Mouse (Mus musculus): ENCODE results near the gene Rnf39. TPM values are rescaled to one million over a fixed set of nuclear protein-coding genes. Genes with fewer than 3 reads are reported as not detected.

Rnf39 gene
- polyA plus RNA-seq, 1 experiment from 2014 or later, result 0.22 TPM

DNA sequence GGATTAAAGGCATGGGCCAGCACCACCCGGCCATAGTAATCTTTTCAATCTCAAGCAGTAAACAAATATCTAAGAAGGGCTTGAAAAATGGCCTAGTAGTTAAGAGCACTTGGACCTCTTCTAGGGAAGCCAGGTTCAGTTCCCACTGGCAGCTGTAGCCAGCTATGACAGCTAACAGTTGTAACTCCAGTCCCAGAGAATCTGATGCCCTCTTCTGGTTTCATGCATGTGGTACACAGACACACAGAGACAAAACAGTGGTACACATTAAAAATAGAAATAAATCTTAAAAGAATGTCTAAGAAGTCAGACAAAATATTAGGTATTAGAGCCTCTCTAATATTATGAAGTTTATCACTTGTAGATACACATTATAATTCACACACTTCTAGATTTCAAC lies 18.4 kb downstream of the Rnf39 start:
- no peak overlapping the region for H3K4me2 ChIP-seq (ENCODE audit: low read depth, low read length)
- peaks cover 10% of the 10 kb centered on the region for H3K4me1 ChIP-seq (ENCODE audit: control insufficient read depth, insufficient read depth, low read length)
- 80% methylated on average over 1 of the region's 1 CpGs for WGBS
- no peaks in the 10 kb centered on the region for H3K9me3 ChIP-seq (replicated peaks; ENCODE audit: control insufficient read depth, low read length)
- ATAC-seq (replicated peaks; ENCODE audit: extremely low read depth, insufficient read depth, low FRiP score), result no peak
- H3K4me3 ChIP-seq (ENCODE audit: low read length), result no peak overlapping the region
- no peak overlapping the region for H3K9ac ChIP-seq (ENCODE audit: low read length)
- H3K27ac ChIP-seq (ENCODE audit: low read length), result no peak overlapping the region
- H3K27me3 ChIP-seq (ENCODE audit: control insufficient read depth, insufficient read depth, low read length), result no peaks in the 10 kb centered on the region
- H3K36me3 ChIP-seq (ENCODE audit: control insufficient read depth, insufficient read depth), result peaks cover 8% of the 10 kb centered on the region

DNA sequence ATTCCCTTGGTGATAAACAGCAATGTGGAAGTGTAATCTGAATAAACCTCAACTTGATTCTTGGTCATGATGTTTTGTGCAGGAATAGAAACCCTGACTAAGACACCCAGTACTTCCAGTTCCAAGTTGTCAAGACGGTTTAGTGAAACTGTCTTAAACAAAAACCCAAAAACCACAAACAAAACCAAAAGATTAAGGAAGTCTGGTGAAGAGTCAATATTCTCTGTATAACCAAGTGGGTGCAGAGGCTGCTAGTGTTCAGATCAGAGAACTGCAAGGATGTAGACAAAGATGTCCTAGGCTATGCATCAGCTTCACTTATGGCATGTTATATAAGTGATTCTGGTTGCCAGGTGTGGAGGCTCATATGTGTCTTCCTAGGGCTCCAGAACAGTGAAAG lies 24.2 kb downstream of the Rnf39 start:
- H3K27ac ChIP-seq (ENCODE audit: low read length), result no peak overlapping the region
- H3K9me3 ChIP-seq (replicated peaks; ENCODE audit: control insufficient read depth, low read length), result no peaks in the 10 kb centered on the region
- no peak overlapping the region for H3K4me2 ChIP-seq (ENCODE audit: low read depth, low read length)
- ATAC-seq (replicated peaks; ENCODE audit: extremely low read depth, insufficient read depth, low FRiP score), result no peak
- H3K36me3 ChIP-seq (ENCODE audit: control insufficient read depth, insufficient read depth), result peaks cover 4% of the 10 kb centered on the region; the same call in 1 of the 2 replicates
- no peaks in the 10 kb centered on the region for H3K27me3 ChIP-seq (ENCODE audit: control insufficient read depth, insufficient read depth, low read length)
- WGBS, result 74% methylated on average over 1 of the region's 1 CpGs
- H3K4me1 ChIP-seq (ENCODE audit: control insufficient read depth, insufficient read depth, low read length), result no peaks in the 10 kb centered on the region
- no peak overlapping the region for H3K9ac ChIP-seq (ENCODE audit: low read length)
- no peak overlapping the region for H3K4me3 ChIP-seq (ENCODE audit: low read length)

DNA sequence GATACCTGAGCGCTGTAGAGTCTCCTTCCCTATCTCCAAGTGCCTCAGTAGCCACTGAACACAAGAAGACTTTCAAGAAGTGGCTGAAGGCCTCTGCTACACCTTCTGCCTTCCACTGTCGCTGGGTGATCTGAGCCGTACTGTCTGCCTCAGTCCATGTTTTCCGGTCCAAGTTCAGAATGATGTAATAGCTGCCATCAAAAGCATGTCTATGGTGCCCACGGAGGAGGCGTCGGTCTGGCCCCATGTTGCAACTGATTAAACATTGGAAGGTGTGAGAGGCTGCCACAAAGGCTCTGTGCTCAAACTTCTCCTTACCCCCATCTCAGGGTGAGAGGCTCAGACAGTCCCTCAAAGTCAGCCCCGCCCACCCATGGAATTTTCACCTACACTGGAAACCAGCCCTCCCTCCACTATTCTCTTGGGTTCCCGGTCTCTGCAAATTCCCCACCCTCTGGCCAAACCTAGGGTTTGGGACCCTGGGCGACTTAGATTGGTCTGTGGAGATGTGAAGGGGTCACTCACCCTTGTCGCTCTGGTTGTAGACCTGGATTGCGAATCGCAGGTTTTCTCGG lies 27.7 kb downstream of the Rnf39 start:
- ATAC-seq (replicated peaks; ENCODE audit: extremely low read depth, insufficient read depth, low FRiP score), result no peak

DNA sequence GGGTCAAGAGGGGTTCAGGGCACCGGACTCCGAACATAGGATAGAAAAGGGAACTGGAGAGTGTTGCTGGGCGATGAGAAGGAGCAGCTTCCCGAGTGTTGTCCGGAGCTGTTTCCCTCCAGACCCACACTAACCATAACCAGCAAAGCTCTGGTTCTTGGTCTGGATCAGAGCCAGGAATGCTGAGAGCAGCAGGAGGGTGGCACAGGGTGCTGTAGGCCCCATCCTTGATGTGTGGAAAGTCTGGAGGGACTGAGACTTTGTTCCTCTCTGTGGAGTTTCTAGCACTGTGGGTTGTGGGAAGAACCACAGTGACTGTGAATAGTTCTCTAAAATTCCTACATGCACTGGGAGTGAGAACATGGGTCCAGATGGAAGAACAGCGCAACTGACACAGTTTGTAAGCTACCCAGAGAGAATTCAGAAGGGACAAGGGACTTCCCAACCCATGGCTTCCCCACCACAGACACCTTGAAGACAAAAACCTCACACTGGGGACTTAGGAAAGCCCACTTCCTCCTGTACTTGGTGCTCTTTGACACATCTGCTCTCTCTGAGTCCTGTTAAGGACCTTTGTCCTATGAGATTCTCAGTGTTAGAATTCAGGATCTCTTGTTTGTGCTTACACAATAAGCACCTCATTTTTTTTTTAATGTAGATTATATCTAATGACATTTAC lies 28.6 kb downstream of the Rnf39 start:
- H3K4me1 ChIP-seq (ENCODE audit: control insufficient read depth, insufficient read depth, low read length), result no peaks in the 10 kb centered on the region
- no peak overlapping the region for H3K4me2 ChIP-seq (ENCODE audit: low read depth, low read length)
- no peaks in the 10 kb centered on the region for H3K27me3 ChIP-seq (ENCODE audit: control insufficient read depth, insufficient read depth, low read length)
- WGBS, result 83% methylated on average over 6 of the region's 6 CpGs
- no peak overlapping the region for H3K4me3 ChIP-seq (ENCODE audit: low read length)
- no peak overlapping the region for H3K9ac ChIP-seq (ENCODE audit: low read length)
- H3K36me3 ChIP-seq (ENCODE audit: control insufficient read depth, insufficient read depth), result no peaks in the 10 kb centered on the region
- H3K27ac ChIP-seq (ENCODE audit: low read length), result no peak overlapping the region
- no peaks in the 10 kb centered on the region for H3K9me3 ChIP-seq (replicated peaks; ENCODE audit: control insufficient read depth, low read length)
- no peak for ATAC-seq (replicated peaks; ENCODE audit: extremely low read depth, insufficient read depth, low FRiP score)

More for the DNA sequence above, 27.7 kb downstream of the Rnf39 start:
- H3K4me1 ChIP-seq (ENCODE audit: control insufficient read depth, insufficient read depth, low read length), result no peaks in the 10 kb centered on the region
- H3K9me3 ChIP-seq (replicated peaks; ENCODE audit: control insufficient read depth, low read length), result no peaks in the 10 kb centered on the region
- no peak overlapping the region for H3K27ac ChIP-seq (ENCODE audit: low read length)
- no peaks in the 10 kb centered on the region for H3K27me3 ChIP-seq (ENCODE audit: control insufficient read depth, insufficient read depth, low read length)
- no peak overlapping the region for H3K4me2 ChIP-seq (ENCODE audit: low read depth, low read length)
- H3K36me3 ChIP-seq (ENCODE audit: control insufficient read depth, insufficient read depth), result no peaks in the 10 kb centered on the region
- H3K4me3 ChIP-seq (ENCODE audit: low read length), result no peak overlapping the region
- no peak overlapping the region for H3K9ac ChIP-seq (ENCODE audit: low read length)
- WGBS, result 76% methylated on average over 14 of the region's 14 CpGs

DNA sequence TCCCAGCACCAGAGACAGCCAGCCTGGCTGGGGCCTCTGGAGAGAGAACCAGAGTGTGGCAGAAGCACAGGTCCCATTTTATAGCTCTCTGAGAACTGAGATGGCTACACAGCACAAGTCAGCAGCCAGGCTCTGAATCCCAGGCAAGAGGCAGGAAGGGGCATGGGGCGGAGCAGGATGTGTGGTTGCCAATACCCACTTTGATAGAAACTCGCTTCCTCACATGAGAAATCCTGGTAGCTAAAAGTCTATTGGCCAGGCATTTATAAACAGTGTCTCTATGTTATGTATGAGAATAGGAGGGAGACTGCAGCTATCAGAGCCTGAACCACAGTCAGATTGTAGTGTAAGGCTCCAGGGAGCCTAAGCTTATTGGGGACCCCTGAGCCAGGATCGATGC lies 30.1 kb downstream of the Rnf39 start:
- Histone ChIP-seq H3K4me3 (ENCODE audit: low read length) (no peak overlapping the region), H3K9ac (ENCODE audit: low read length) (no peak overlapping the region), H3K27ac (ENCODE audit: low read length) (no peak overlapping the region), H3K27me3 (ENCODE audit: control insufficient read depth, insufficient read depth, low read length) (no peaks in the 10 kb centered on the region), H3K36me3 (ENCODE audit: control insufficient read depth, insufficient read depth) (no peaks in the 10 kb centered on the region), H3K9me3 (replicated peaks; ENCODE audit: control insufficient read depth, low read length) (no peaks in the 10 kb centered on the region), H3K4me1 (ENCODE audit: control insufficient read depth, insufficient read depth, low read length) (no peaks in the 10 kb centered on the region), H3K4me2 (ENCODE audit: low read depth, low read length) (no peak overlapping the region)
- no peak for ATAC-seq (replicated peaks; ENCODE audit: extremely low read depth, insufficient read depth, low FRiP score)
- WGBS, result 64% methylated on average over 3 of the region's 3 CpGs

DNA sequence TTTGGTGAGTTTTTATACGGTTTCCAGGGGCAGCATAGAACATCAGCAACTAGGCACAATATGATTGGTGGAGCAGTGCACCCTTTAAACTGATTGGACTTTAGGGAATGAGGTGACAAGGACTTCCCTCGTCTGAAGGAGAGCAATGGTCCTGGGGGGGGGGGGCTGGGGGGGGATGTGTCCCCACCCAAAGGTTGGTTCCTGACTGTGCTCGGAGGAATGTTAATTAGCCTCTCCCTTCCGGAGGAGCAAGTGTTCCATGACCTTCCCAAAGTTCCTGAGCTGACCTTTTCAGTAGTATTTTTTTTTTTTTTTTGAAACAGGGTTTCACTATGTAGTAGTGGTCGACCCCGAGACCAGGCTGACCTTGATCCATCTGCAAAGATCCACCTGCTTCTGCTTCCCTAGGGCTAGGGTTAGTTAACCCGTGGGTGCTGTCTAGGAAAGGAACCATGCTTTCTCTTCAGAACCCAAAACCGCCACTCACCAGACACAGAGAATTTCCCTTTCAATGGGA lies 30.6 kb downstream of the Rnf39 start:
- WGBS, result 57% methylated on average over 8 of the region's 8 CpGs
- H3K36me3 ChIP-seq (ENCODE audit: control insufficient read depth, insufficient read depth), result no peaks in the 10 kb centered on the region
- no peak overlapping the region for H3K9ac ChIP-seq (ENCODE audit: low read length)
- no peaks in the 10 kb centered on the region for H3K27me3 ChIP-seq (ENCODE audit: control insufficient read depth, insufficient read depth, low read length)
- no peak overlapping the region for H3K27ac ChIP-seq (ENCODE audit: low read length)
- H3K9me3 ChIP-seq (replicated peaks; ENCODE audit: control insufficient read depth, low read length), result no peaks in the 10 kb centered on the region
- H3K4me3 ChIP-seq (ENCODE audit: low read length), result no peak overlapping the region
- H3K4me1 ChIP-seq (ENCODE audit: control insufficient read depth, insufficient read depth, low read length), result no peaks in the 10 kb centered on the region
- no peak for ATAC-seq (replicated peaks; ENCODE audit: extremely low read depth, insufficient read depth, low FRiP score)
- no peak overlapping the region for H3K4me2 ChIP-seq (ENCODE audit: low read depth, low read length)

DNA sequence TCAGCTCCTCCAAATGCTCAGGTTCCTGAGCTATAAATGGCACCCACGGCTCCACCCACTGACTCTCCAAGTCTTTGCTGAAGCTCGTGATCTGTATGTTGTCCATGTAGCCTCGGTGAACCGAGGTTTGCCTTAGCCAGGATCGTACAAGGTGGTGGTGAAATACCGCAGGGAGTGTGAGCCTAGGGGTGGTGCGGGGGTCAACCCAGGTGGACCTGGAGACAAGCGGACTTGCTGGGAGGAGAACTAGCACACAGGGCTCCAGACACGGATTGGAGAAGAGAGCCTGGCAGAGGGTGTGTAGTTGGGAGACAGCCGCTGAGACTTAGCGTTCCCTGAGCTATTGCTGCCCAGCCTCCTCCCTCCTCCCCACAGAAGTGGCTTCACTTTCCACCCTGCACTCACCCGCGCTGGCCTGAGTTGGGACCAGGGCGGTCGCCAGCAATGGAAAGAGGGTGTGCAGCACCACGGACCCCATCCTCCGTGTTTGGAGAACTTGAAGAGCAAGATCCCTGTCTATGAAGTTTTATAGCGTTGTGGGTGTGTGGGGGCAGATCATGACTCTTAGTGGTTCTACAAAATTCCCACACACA lies 38.6 kb downstream of the Rnf39 start, which contains the start of gene 2410137M14Rik:
TSS of gene 2410137M14Rik (minus strand) at position 17 of the 593 bp plus-strand sequence.
- Histone ChIP-seq H3K4me1 (ENCODE audit: control insufficient read depth, insufficient read depth, low read length) (peaks cover 7% of the 10 kb centered on the region), H3K9me3 (replicated peaks; ENCODE audit: control insufficient read depth, low read length) (no peaks in the 10 kb centered on the region), H3K27ac (ENCODE audit: low read length) (no peak within 1 kb of the TSS), H3K9ac (ENCODE audit: low read length) (peak within 1 kb of the TSS; percentile 31; the same call in 1 of the 2 replicates), H3K27me3 (ENCODE audit: control insufficient read depth, insufficient read depth, low read length) (no peaks in the 10 kb centered on the region), H3K4me3 (ENCODE audit: low read length) (peak within 1 kb of the TSS; percentile 39), H3K36me3 (ENCODE audit: control insufficient read depth, insufficient read depth) (no peaks in the 10 kb centered on the region), H3K4me2 (ENCODE audit: low read depth, low read length) (peak within 1 kb of the TSS; percentile 61)
- ATAC-seq (replicated peaks; ENCODE audit: extremely low read depth, insufficient read depth, low FRiP score), result peak; percentile 37; the same call in 1 of the 2 replicates
- WGBS, result 6% methylated on average over 18 of the region's 18 CpGs

DNA sequence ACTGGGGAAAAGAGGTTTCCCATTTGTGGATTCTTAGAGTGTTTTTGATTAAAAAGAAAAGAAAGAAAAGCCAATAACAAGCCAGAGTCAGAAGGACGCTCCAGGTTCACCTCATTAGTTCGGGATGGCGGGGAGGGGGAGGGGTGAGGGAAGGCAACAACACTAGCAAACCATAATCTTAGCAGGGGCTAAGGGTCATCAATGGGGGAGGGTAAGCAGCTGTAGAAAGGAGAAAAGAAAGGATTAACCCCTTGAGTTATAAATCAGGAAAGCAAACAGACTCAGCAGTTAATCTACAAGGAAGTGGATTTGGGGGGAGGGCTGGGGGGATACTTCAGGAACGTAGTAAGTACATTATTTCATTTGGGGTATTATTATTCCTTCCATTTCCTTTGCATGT lies 39.1 kb downstream of the Rnf39 start:
- H3K4me2 ChIP-seq (ENCODE audit: low read depth, low read length), result peak overlapping the region; percentile 61
- no peak overlapping the region for H3K9ac ChIP-seq (ENCODE audit: low read length)
- WGBS, result 12% methylated on average over 4 of the region's 4 CpGs
- no peak for ATAC-seq (replicated peaks; ENCODE audit: extremely low read depth, insufficient read depth, low FRiP score)
- H3K36me3 ChIP-seq (ENCODE audit: control insufficient read depth, insufficient read depth), result no peaks in the 10 kb centered on the region
- no peak overlapping the region for H3K27ac ChIP-seq (ENCODE audit: low read length)
- no peaks in the 10 kb centered on the region for H3K9me3 ChIP-seq (replicated peaks; ENCODE audit: control insufficient read depth, low read length)
- no peaks in the 10 kb centered on the region for H3K27me3 ChIP-seq (ENCODE audit: control insufficient read depth, insufficient read depth, low read length)
- peak overlapping the region; percentile 39 for H3K4me3 ChIP-seq (ENCODE audit: low read length)
- H3K4me1 ChIP-seq (ENCODE audit: control insufficient read depth, insufficient read depth, low read length), result peaks cover 7% of the 10 kb centered on the region

Measured in heart, embryonic 16.5 days (tissue).